Mouse (Mus musculus): ENCODE measurements around the gene Sec24b. TPM values are rescaled to one million over a fixed set of nuclear protein-coding genes. Genes with fewer than 3 reads are reported as not detected.

The Sec24b gene
- polyA plus RNA-seq, 1 experiment from 2014 or later = 42.1 TPM

- ATAC-seq (replicated peaks; ENCODE audit: low FRiP score, low TSS enrichment, low read depth) = no peak
- H3K9ac ChIP-seq (ENCODE audit: low read length) = no peak overlapping the region
- H3K27ac ChIP-seq (ENCODE audit: low read depth) = no peak overlapping the region
- peak; percentile 21 for DNase-seq (ENCODE audit: low spot score)
- no peaks in the 10 kb centered on the region for H3K9me3 ChIP-seq (ENCODE audit: control insufficient read depth, low read length)
- no peak overlapping the region for H3K4me2 ChIP-seq (ENCODE audit: low read length)
- H3K4me3 ChIP-seq (ENCODE audit: low read depth, low read length) = no peak overlapping the region
- peaks cover 91% of the 10 kb centered on the region for H3K36me3 ChIP-seq (ENCODE audit: control insufficient read depth, insufficient read depth, low read length)
- 94% methylated on average over 11 of the region's 11 CpGs for WGBS
- H3K4me1 ChIP-seq (replicated peaks; ENCODE audit: control insufficient read depth, insufficient read depth, low read length) = no peaks in the 10 kb centered on the region
- H3K27me3 ChIP-seq (replicated peaks; ENCODE audit: control insufficient read depth, insufficient read depth, low read length) = no peaks in the 10 kb centered on the region
Observed at GRCm38 (mm10) chr3:130000926-130001325, 60.4 kb downstream of the Sec24b start.

GRCm38 (mm10) chr3:129998526-129998925, 62.8 kb downstream of the Sec24b start:
- 90% methylated on average over 6 of the region's 6 CpGs for WGBS
- ATAC-seq (replicated peaks; ENCODE audit: low FRiP score, low TSS enrichment, low read depth) = no peak
- no peaks in the 10 kb centered on the region for H3K9me3 ChIP-seq (ENCODE audit: control insufficient read depth, low read length)
- H3K4me1 ChIP-seq (replicated peaks; ENCODE audit: control insufficient read depth, insufficient read depth, low read length) = no peaks in the 10 kb centered on the region
- no peak overlapping the region for H3K27ac ChIP-seq (ENCODE audit: low read depth)
- H3K4me3 ChIP-seq (ENCODE audit: low read depth, low read length) = no peak overlapping the region
- H3K36me3 ChIP-seq (ENCODE audit: control insufficient read depth, insufficient read depth, low read length) = peaks cover 90% of the 10 kb centered on the region
- H3K27me3 ChIP-seq (replicated peaks; ENCODE audit: control insufficient read depth, insufficient read depth, low read length) = no peaks in the 10 kb centered on the region
- no peak overlapping the region for H3K9ac ChIP-seq (ENCODE audit: low read length)
- peak; percentile 45 for DNase-seq (ENCODE audit: low spot score)
- H3K4me2 ChIP-seq (ENCODE audit: low read length) = no peak overlapping the region

- H3K9ac ChIP-seq (ENCODE audit: low read length) = no peak overlapping the region
- ATAC-seq (replicated peaks; ENCODE audit: low FRiP score, low TSS enrichment, low read depth) (no peak), DNase-seq (ENCODE audit: low spot score) (no peak)
- H3K4me3 ChIP-seq (ENCODE audit: low read depth, low read length) = no peak overlapping the region
- 72% methylated on average over 7 of the region's 7 CpGs for WGBS
- H3K4me2 ChIP-seq (ENCODE audit: low read length) = no peak overlapping the region
- no peaks in the 10 kb centered on the region for H3K4me1 ChIP-seq (replicated peaks; ENCODE audit: control insufficient read depth, insufficient read depth, low read length)
- H3K27me3 ChIP-seq (replicated peaks; ENCODE audit: control insufficient read depth, insufficient read depth, low read length) = no peaks in the 10 kb centered on the region
- no peak overlapping the region for H3K27ac ChIP-seq (ENCODE audit: low read depth)
- no peaks in the 10 kb centered on the region for H3K9me3 ChIP-seq (ENCODE audit: control insufficient read depth, low read length)
- H3K36me3 ChIP-seq (ENCODE audit: control insufficient read depth, insufficient read depth, low read length) = peaks cover 90% of the 10 kb centered on the region
Observed at GRCm38 (mm10) chr3:129998001-129998400, 63.4 kb downstream of the Sec24b start.

GRCm38 (mm10) chr3:129997324-129997723, 64.0 kb downstream of the Sec24b start:
- no peak overlapping the region for H3K4me3 ChIP-seq (ENCODE audit: low read depth, low read length)
- peaks cover 90% of the 10 kb centered on the region for H3K36me3 ChIP-seq (ENCODE audit: control insufficient read depth, insufficient read depth, low read length)
- DNase-seq (ENCODE audit: low spot score) (no peak), ATAC-seq (replicated peaks; ENCODE audit: low FRiP score, low TSS enrichment, low read depth) (no peak)
- no peak overlapping the region for H3K27ac ChIP-seq (ENCODE audit: low read depth)
- H3K4me1 ChIP-seq (replicated peaks; ENCODE audit: control insufficient read depth, insufficient read depth, low read length) = no peaks in the 10 kb centered on the region
- WGBS = 69% methylated on average over 3 of the region's 3 CpGs
- no peaks in the 10 kb centered on the region for H3K9me3 ChIP-seq (ENCODE audit: control insufficient read depth, low read length)
- no peak overlapping the region for H3K9ac ChIP-seq (ENCODE audit: low read length)
- H3K27me3 ChIP-seq (replicated peaks; ENCODE audit: control insufficient read depth, insufficient read depth, low read length) = no peaks in the 10 kb centered on the region
- no peak overlapping the region for H3K4me2 ChIP-seq (ENCODE audit: low read length)

- H3K9me3 ChIP-seq (ENCODE audit: control insufficient read depth, low read length) = no peaks in the 10 kb centered on the region
- DNase-seq (ENCODE audit: low spot score) (no peak), ATAC-seq (replicated peaks; ENCODE audit: low FRiP score, low TSS enrichment, low read depth) (no peak)
- no peaks in the 10 kb centered on the region for H3K4me1 ChIP-seq (replicated peaks; ENCODE audit: control insufficient read depth, insufficient read depth, low read length)
- H3K4me2 ChIP-seq (ENCODE audit: low read length) = no peak overlapping the region
- H3K4me3 ChIP-seq (ENCODE audit: low read depth, low read length) = no peak overlapping the region
- H3K9ac ChIP-seq (ENCODE audit: low read length) = no peak overlapping the region
- 95% methylated on average over 13 of the region's 13 CpGs for WGBS
- no peak overlapping the region for H3K27ac ChIP-seq (ENCODE audit: low read depth)
- peaks cover 94% of the 10 kb centered on the region for H3K36me3 ChIP-seq (ENCODE audit: control insufficient read depth, insufficient read depth, low read length)
- no peaks in the 10 kb centered on the region for H3K27me3 ChIP-seq (replicated peaks; ENCODE audit: control insufficient read depth, insufficient read depth, low read length)
Observed at GRCm38 (mm10) chr3:129987297-129987696, 74.1 kb downstream of the Sec24b start.

- Histone ChIP-seq H3K9ac (ENCODE audit: low read length) (no peak overlapping the region), H3K36me3 (ENCODE audit: control insufficient read depth, insufficient read depth, low read length) (peaks cover 83% of the 10 kb centered on the region)
Observed at GRCm38 (mm10) chr3:129985335-129985734, 76.0 kb downstream of the Sec24b start.

GRCm38 (mm10) chr3:129984797-129985196, 76.6 kb downstream of the Sec24b start:
- Histone ChIP-seq H3K9me3 (ENCODE audit: control insufficient read depth, low read length) (no peaks in the 10 kb centered on the region), H3K4me1 (replicated peaks; ENCODE audit: control insufficient read depth, insufficient read depth, low read length) (no peaks in the 10 kb centered on the region), H3K4me2 (ENCODE audit: low read length) (no peak overlapping the region), H3K36me3 (ENCODE audit: control insufficient read depth, insufficient read depth, low read length) (peaks cover 78% of the 10 kb centered on the region), H3K27me3 (replicated peaks; ENCODE audit: control insufficient read depth, insufficient read depth, low read length) (no peaks in the 10 kb centered on the region), H3K9ac (ENCODE audit: low read length) (no peak overlapping the region), H3K4me3 (ENCODE audit: low read depth, low read length) (no peak overlapping the region), H3K27ac (ENCODE audit: low read depth) (no peak overlapping the region)
- DNase-seq (ENCODE audit: low spot score) (no peak), ATAC-seq (replicated peaks; ENCODE audit: low FRiP score, low TSS enrichment, low read depth) (no peak)
- WGBS = 93% methylated on average over 5 of the region's 5 CpGs

More at GRCm38 (mm10) chr3:129985335-129985734, 76.0 kb downstream of the Sec24b start:
- ATAC-seq (replicated peaks; ENCODE audit: low FRiP score, low TSS enrichment, low read depth) (no peak), DNase-seq (ENCODE audit: low spot score) (no peak)
- H3K27ac ChIP-seq (ENCODE audit: low read depth) = no peak overlapping the region
- no peaks in the 10 kb centered on the region for H3K27me3 ChIP-seq (replicated peaks; ENCODE audit: control insufficient read depth, insufficient read depth, low read length)
- no peak overlapping the region for H3K4me3 ChIP-seq (ENCODE audit: low read depth, low read length)
- no peaks in the 10 kb centered on the region for H3K4me1 ChIP-seq (replicated peaks; ENCODE audit: control insufficient read depth, insufficient read depth, low read length)
- no peaks in the 10 kb centered on the region for H3K9me3 ChIP-seq (ENCODE audit: control insufficient read depth, low read length)
- WGBS = 88% methylated on average over 4 of the region's 4 CpGs
- H3K4me2 ChIP-seq (ENCODE audit: low read length) = no peak overlapping the region

GRCm38 (mm10) chr3:129982271-129982670, 79.1 kb downstream of the Sec24b start:
- peaks cover 53% of the 10 kb centered on the region for H3K36me3 ChIP-seq (ENCODE audit: control insufficient read depth, insufficient read depth, low read length)
- WGBS = 49% methylated on average over 5 of the region's 5 CpGs
- H3K27ac ChIP-seq (ENCODE audit: low read depth) = no peak overlapping the region
- H3K9me3 ChIP-seq (ENCODE audit: control insufficient read depth, low read length) = no peaks in the 10 kb centered on the region
- no peaks in the 10 kb centered on the region for H3K27me3 ChIP-seq (replicated peaks; ENCODE audit: control insufficient read depth, insufficient read depth, low read length)
- no peak overlapping the region for H3K4me3 ChIP-seq (ENCODE audit: low read depth, low read length)
- no peak for DNase-seq (ENCODE audit: low spot score)
- no peaks in the 10 kb centered on the region for H3K4me1 ChIP-seq (replicated peaks; ENCODE audit: control insufficient read depth, insufficient read depth, low read length)
- no peak overlapping the region for H3K9ac ChIP-seq (ENCODE audit: low read length)
- ATAC-seq (replicated peaks; ENCODE audit: low FRiP score, low TSS enrichment, low read depth) = no peak
- H3K4me2 ChIP-seq (ENCODE audit: low read length) = no peak overlapping the region

- Histone ChIP-seq H3K4me2 (ENCODE audit: low read length) (no peak overlapping the region), H3K4me3 (ENCODE audit: low read depth, low read length) (no peak overlapping the region), H3K9me3 (ENCODE audit: control insufficient read depth, low read length) (no peaks in the 10 kb centered on the region), H3K36me3 (ENCODE audit: control insufficient read depth, insufficient read depth, low read length) (peaks cover 48% of the 10 kb centered on the region), H3K27me3 (replicated peaks; ENCODE audit: control insufficient read depth, insufficient read depth, low read length) (no peaks in the 10 kb centered on the region), H3K9ac (ENCODE audit: low read length) (no peak overlapping the region), H3K27ac (ENCODE audit: low read depth) (no peak overlapping the region), H3K4me1 (replicated peaks; ENCODE audit: control insufficient read depth, insufficient read depth, low read length) (no peaks in the 10 kb centered on the region)
- WGBS = 75% methylated on average over 11 of the region's 11 CpGs
- ATAC-seq (replicated peaks; ENCODE audit: low FRiP score, low TSS enrichment, low read depth) = no peak
- no peak for DNase-seq (ENCODE audit: low spot score)
Observed at GRCm38 (mm10) chr3:129981756-129982155, 79.6 kb downstream of the Sec24b start.

Measured in intestine, embryonic 14.5 days (tissue).